Mouse (Mus musculus) stomach, embryonic 14.5 days (tissue): ENCODE data around the gene Trpv6. TPM values are rescaled to one million over a fixed set of nuclear protein-coding genes. Genes with fewer than 3 reads are reported as not detected.

Source experiments
- ATAC-seq: fragments of 200-750 bp; cut with Nextera tagmentation; 2 replicates; pipeline ENCODE4 v1.8.0; 2017; ENCODE audit warnings: low read depth, moderate TSS enrichment; ENCODE audit not compliant: insufficient number of reproducible peaks, insufficient read depth, low FRiP score
- H3K27ac ChIP-seq: fragments of 300-500 bp; sonication (generic); 2 replicates; pipeline ENCODE4 v1.5.1; 2014; ENCODE audit warnings: mild to moderate bottlenecking, low read length, moderate library complexity, mixed read lengths
- H3K27me3 ChIP-seq: fragments of 300-500 bp; sonication (generic); 2 replicates; pipeline ENCODE4 v1.6.1; 2014; ENCODE audit warnings: low read length, control low read depth, mixed read lengths; ENCODE audit not compliant: control insufficient read depth, insufficient read depth
- H3K36me3 ChIP-seq: fragments of 300-500 bp; sonication (generic); 2 replicates; pipeline ENCODE4 v1.6.1; 2014; ENCODE audit warnings: mild to moderate bottlenecking, control low read depth, low read length, moderate library complexity, mixed read lengths; ENCODE audit not compliant: control insufficient read depth, insufficient read depth
- H3K4me1 ChIP-seq: fragments of 300-500 bp; sonication (generic); 2 replicates; pipeline ENCODE4 v1.6.1; 2014; ENCODE audit warnings: low read length, control low read depth, mixed read lengths; ENCODE audit not compliant: control insufficient read depth, insufficient read depth
- H3K4me2 ChIP-seq: fragments of 300-500 bp; sonication (generic); replicated peaks from 2 replicates; pipeline ENCODE4 v1.6.1; 2014; ENCODE audit warnings: low read depth, low read length, control low read depth
- H3K4me3 ChIP-seq: fragments of 300-500 bp; sonication (generic); 2 replicates; pipeline ENCODE4 v1.5.1; 2014; ENCODE audit warnings: low read depth, low read length, control low read depth
- H3K9ac ChIP-seq: fragments of 300-500 bp; sonication (generic); replicated peaks from 2 replicates; pipeline ENCODE4 v1.6.1; 2014; ENCODE audit warnings: low read depth, mild to moderate bottlenecking, control low read depth, low read length, moderate library complexity, mixed read lengths
- H3K9me3 ChIP-seq: fragments of 300-500 bp; sonication (generic); 2 replicates; pipeline ENCODE4 v1.6.1; 2016; ENCODE audit warnings: low read depth, low read length, control low read depth; ENCODE audit not compliant: control insufficient read depth
- WGBS: fragments of 180-500 bp; shearing (Covaris S2); extraction: QIAGEN DNeasy Blood & Tissue Kit; methylation state at CpG from one replicate; pipeline ENCODE4 v1.1.7; 2014; 5-methylcytosine and 5-hydroxymethylcytosine counted together
- polyA plus RNA-seq: library from polyadenylated mRNA; unstranded; fragments of >200 nt; fragmentation: Nextera tagmentation; extraction: Ambion mirVana; gene quantifications from 2 replicates; pipeline ENCODE4 v1.2.1, GENCODE M21; 2014

Gene Trpv6
- polyA plus RNA-seq, 1 experiment from 2014 or later = 6.7 TPM

GRCm38 (mm10) chr6:41654648-41655047 lies 18.4 kb upstream of the Trpv6 start:
- ATAC-seq = no peak
- Histone ChIP-seq H3K4me2 (no peak overlapping the region), H3K27me3 (no peaks in the 10 kb centered on the region), H3K9ac (no peak overlapping the region), H3K4me1 (no peaks in the 10 kb centered on the region), H3K4me3 (no peak overlapping the region), H3K27ac (no peak overlapping the region), H3K9me3 (no peaks in the 10 kb centered on the region), H3K36me3 (no peaks in the 10 kb centered on the region)
- 86% methylated on average over 8 of the region's 8 CpGs for WGBS

- Histone ChIP-seq H3K27me3 (no peaks in the 10 kb centered on the region), H3K4me2 (no peak overlapping the region), H3K9ac (no peak overlapping the region), H3K27ac (no peak overlapping the region), H3K36me3 (no peaks in the 10 kb centered on the region), H3K9me3 (no peaks in the 10 kb centered on the region), H3K4me1 (no peaks in the 10 kb centered on the region), H3K4me3 (no peak overlapping the region)
- 94% methylated on average over 5 of the region's 5 CpGs for WGBS
- ATAC-seq = no peak
Observed at GRCm38 (mm10) chr6:41653173-41653572, 17.0 kb upstream of the Trpv6 start.

DNA sequence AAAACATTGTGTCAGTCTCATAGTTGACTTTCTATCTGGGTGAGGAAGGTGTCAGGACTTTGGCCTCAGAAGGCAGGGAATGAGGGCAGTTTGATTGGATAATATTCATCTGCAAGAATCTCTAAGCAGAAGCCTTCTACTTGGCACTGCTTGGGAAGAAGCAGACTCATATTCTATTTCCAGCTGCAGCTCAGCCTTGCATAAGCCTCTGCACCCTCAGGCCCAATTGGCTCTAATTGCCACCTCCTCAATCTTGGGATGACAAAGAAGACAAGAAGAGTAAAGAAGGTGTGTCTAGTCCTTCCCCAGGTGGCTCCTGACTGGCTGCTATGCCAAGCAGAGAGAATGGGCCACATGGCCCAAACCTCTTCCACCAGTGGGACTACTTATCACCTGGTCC lies 10.5 kb upstream of the Trpv6 start:
- H3K9me3 ChIP-seq = no peaks in the 10 kb centered on the region
- H3K36me3 ChIP-seq = no peaks in the 10 kb centered on the region
- H3K9ac ChIP-seq = no peak overlapping the region
- H3K27me3 ChIP-seq = no peaks in the 10 kb centered on the region
- no peak overlapping the region for H3K4me2 ChIP-seq
- no peak overlapping the region for H3K4me3 ChIP-seq
- no peak overlapping the region for H3K27ac ChIP-seq
- H3K4me1 ChIP-seq = no peaks in the 10 kb centered on the region
- ATAC-seq = no peak

DNA sequence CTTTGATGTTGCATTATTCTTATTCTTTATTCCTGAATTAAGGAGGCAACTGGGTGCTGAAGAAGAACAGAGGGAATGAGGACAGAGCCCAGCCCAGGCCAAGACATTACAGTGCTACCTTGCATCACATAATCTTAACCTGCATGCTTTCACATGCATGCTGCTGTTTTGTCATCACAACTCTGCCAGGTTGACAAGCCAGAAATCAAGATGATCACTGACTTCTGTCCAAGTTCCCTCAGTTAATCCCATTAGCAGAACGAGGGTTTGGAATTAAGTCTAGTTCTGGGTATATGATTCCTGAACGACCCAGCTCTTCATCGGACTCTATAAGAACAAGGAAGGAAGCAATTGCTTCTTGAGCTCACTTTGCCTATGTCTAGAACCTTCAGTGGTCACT lies 10.0 kb upstream of the Trpv6 start:
- ATAC-seq = no peak
- Histone ChIP-seq H3K9ac (no peak overlapping the region), H3K4me1 (no peaks in the 10 kb centered on the region), H3K9me3 (no peaks in the 10 kb centered on the region), H3K27me3 (no peaks in the 10 kb centered on the region), H3K27ac (no peak overlapping the region), H3K4me2 (no peak overlapping the region), H3K4me3 (no peak overlapping the region), H3K36me3 (no peaks in the 10 kb centered on the region)
- 86% methylated on average over 3 of the region's 3 CpGs for WGBS

DNA sequence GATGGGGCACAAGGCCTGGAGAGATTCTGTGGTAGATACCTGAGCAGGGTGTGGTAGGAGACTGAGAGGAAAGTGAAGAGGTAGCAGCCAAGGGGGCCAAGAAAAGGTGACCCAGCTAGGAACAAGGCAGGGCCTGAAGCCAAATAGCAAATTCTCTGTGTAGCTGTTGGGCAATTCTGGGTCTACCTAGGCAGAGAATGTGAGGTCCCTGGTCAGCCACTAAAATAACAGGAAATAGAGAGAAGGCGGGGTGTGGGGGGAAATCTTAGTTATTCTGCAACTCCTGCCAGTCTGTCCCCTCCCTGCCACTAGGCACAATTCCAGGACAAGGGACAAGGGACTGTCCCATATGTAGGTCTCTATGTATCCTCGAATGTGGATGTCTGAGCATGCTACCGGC lies 7.0 kb upstream of the Trpv6 start:
- Histone ChIP-seq H3K9me3 (no peaks in the 10 kb centered on the region), H3K4me1 (no peaks in the 10 kb centered on the region), H3K36me3 (no peaks in the 10 kb centered on the region), H3K9ac (no peak overlapping the region), H3K4me3 (no peak overlapping the region), H3K27ac (no peak overlapping the region; the same call in 1 of the 2 replicates), H3K27me3 (no peaks in the 10 kb centered on the region), H3K4me2 (no peak overlapping the region)
- 92% methylated on average over 3 of the region's 3 CpGs for WGBS
- ATAC-seq = no peak

DNA sequence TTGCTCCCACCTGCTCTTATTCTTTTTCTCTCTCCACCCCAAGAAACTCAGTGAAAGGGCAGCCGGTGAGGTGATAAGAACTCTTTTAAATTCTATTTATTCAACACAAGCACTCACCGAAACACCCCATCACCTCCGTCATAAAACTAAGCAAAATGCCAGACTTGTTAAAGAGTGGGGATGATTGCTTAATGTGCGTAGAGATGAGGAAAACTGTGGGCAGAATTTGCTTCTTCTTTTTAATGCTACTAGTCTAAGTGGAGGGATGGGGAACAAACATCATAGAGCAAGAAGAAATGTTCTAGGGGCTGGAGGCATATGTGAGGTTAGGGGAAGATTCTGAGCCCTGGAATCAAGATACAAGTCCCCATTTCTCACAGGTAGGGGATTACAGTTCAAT lies 6.6 kb upstream of the Trpv6 start:
- peak; percentile 40; the same call in 1 of the 2 replicates for ATAC-seq
- Histone ChIP-seq H3K4me2 (no peak overlapping the region), H3K27me3 (no peaks in the 10 kb centered on the region), H3K27ac (no peak overlapping the region), H3K4me3 (no peak overlapping the region), H3K9ac (no peak overlapping the region), H3K9me3 (no peaks in the 10 kb centered on the region), H3K36me3 (no peaks in the 10 kb centered on the region), H3K4me1 (no peaks in the 10 kb centered on the region)
- WGBS = 69% methylated on average over 4 of the region's 4 CpGs

DNA sequence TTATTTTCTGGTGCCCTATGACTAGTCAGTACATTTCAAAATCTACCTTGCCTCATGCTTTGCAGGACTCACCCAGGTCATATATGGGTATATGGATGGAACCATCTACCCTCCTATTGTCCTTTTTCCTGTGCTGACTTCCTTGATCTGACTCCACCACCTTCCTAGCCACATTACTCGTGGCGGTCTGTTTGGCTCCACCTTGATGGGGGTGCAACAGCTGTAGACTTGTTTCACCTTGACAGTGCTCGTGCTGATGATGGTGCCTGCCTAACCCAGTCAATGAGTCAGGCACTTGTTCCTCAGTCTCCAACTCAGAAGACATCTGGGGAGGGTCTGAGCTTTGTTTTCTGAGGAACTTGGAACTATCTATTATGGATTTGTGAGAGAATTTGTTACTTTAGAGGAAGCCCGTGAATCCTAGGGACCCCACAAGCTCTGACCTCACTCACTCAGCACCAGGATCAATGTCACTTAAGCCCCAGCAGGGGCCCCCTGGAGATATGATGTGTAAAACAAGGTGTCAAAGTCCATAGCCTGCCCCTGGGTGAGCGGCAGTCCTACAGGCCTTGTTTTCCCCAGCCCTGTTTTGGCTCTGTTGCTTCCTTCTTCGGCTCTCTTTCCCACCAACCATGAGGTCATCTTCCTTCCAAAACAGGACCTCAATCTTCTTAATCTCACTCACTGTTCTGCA lies 5.1 kb upstream of the Trpv6 start:
- 65% methylated on average over 6 of the region's 6 CpGs for WGBS
- Histone ChIP-seq H3K27me3 (no peaks in the 10 kb centered on the region), H3K9me3 (no peaks in the 10 kb centered on the region), H3K36me3 (no peaks in the 10 kb centered on the region), H3K4me1 (no peaks in the 10 kb centered on the region), H3K9ac (no peak overlapping the region), H3K27ac (no peak overlapping the region; the same call in 1 of the 2 replicates), H3K4me3 (no peak overlapping the region), H3K4me2 (no peak overlapping the region)
- ATAC-seq = no peak

- Histone ChIP-seq H3K9ac (no peak overlapping the region), H3K27ac (no peak overlapping the region), H3K4me3 (no peak overlapping the region), H3K4me1 (no peaks in the 10 kb centered on the region), H3K9me3 (no peaks in the 10 kb centered on the region), H3K27me3 (no peaks in the 10 kb centered on the region), H3K4me2 (no peak overlapping the region), H3K36me3 (no peaks in the 10 kb centered on the region)
- no peak for ATAC-seq
- WGBS = 49% methylated on average over 3 of the region's 3 CpGs
Observed at GRCm38 (mm10) chr6:41640449-41640848, 4.2 kb upstream of the Trpv6 start.

- Histone ChIP-seq H3K9me3 (no peaks in the 10 kb centered on the region), H3K4me3 (no peak overlapping the region), H3K4me2 (no peak overlapping the region), H3K9ac (no peak overlapping the region), H3K27me3 (no peaks in the 10 kb centered on the region), H3K27ac (no peak overlapping the region), H3K4me1 (no peaks in the 10 kb centered on the region), H3K36me3 (no peaks in the 10 kb centered on the region)
- 78% methylated on average over 6 of the region's 6 CpGs for WGBS
- no peak for ATAC-seq
Observed at GRCm38 (mm10) chr6:41637927-41638506, 1.8 kb upstream of the Trpv6 start.
